Mouse (Mus musculus) heart, postnatal 10 days (tissue): ENCODE data around the gene Medag. TPM values are rescaled to one million over a fixed set of nuclear protein-coding genes. Genes with fewer than 3 reads are reported as not detected.
A peak's percentile ranks its signal among the peaks of the same experiment; 100 is the strongest.

Experiments used
- DNase-seq, 2 experiments: peaks; one replicate each; pipeline ENCODE4 v3.0.0; 2021
- intact Hi-C: fragments of 180-260 bp; cut with DNase I; formaldehyde crosslinking; loops from one replicate; pipeline ENCODE4 v1.15.1; 2025
- total RNA-seq, 2 experiments: library from RNA; stranded (reverse); gene quantifications; 2 replicates each; pipeline ENCODE4 v1.2.3; 2021

Gene Medag
- 10 to 100 TPM; 18.3 to 22.4 TPM for total RNA-seq

DNA sequence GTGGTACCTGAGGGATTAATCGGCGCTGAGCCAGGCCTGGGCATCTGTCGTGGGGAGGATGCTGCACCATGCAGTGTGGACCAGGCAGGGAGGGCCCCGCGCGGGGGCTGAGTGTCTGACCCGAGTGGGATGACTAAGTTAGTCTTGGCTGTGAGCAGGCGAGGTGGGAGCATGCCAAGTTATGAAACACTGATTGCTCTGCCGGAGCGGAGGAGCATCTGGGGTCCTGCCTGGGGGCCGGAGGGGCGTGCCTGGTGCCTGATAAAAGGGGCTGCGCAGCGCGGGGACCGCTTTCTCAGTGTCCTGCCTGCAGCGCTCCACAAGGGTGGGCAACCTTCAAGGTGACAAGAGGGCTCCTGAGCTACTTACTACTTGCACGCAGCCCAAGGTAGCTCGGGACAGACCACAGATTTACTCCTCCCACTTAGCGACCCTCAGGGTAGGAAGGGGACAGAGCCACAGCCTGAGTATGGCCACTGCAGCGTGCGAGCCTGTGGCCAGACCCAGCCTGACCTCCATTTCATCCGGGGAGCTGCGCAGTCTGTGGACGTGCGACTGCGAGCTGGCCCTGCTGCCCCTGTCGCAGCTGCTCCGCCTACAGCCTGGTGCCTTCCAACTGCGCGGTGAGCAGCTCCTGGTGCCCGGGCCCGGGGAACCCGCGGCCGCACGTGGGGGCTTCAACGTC lies at the start of gene Medag:
Medag (plus strand) TSS at position 241 of the 685 bp plus-strand sequence.
- intact Hi-C loops = no loop called here
- DNase-seq = peak; percentile 87 to 89

DNA sequence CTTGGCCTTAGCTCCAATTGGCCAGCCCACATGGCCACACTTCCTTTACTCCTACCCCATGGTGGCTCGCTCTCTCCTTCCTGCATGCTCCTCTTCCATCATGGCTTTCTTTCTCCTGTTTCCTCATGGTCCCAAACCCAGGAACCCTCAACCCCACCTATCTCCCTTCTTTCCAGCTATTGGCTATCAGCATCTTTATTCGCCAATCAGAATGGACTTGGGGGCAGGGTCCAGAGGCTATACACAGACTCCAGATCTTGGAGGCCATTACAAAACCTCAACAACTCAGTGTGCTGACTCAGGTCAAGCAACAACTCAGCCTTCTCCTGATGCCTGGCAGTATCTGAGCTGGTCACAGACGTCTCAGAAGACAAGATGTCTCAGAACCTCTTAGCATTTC lies 48.9 kb upstream of the Medag start:
- intact Hi-C loops = no loop called here
- DNase-seq = no peak

DNA sequence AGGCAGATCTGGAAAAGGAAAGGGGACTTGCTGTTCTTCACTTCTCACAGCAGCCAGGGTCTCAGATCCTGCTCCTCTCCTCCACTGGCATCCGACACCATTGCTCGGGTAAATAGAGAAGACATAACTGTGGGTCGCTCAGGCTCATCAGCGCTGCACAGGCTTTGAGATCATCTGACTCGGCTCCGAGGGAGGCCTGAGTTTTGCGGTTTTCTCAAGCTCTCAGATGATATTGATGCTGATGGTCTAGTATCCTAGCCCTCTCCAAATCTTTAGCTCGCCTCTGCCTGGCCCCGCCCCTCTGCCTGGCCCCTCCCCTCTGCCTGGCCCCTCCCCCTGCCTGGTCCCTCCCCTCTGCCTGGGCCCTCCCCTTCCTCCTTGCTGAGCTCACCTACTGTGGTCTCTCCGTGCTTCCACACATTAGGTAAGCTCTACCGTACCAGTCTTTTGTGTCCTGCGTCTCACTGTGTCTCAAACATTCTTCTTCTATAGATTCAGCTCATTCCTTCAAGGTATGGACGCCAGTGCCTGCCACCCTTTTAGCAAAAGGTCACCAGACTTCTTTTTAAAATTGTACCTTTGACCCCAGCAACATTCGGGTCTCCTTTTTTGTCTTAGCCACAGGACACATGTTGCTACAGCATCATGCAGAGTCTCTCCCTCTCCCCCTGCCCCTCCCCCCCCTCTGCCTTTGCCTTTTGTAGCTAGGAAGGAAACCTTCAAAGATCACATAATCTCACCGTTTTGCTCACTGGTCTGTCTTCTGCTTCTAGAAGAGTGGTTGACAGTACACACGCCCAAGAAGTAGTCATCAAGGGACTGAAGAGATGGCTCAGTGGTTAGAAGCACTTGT lies 47.4 kb upstream of the Medag start:
- no peak for DNase-seq
- intact Hi-C loops = no loop called here

DNA sequence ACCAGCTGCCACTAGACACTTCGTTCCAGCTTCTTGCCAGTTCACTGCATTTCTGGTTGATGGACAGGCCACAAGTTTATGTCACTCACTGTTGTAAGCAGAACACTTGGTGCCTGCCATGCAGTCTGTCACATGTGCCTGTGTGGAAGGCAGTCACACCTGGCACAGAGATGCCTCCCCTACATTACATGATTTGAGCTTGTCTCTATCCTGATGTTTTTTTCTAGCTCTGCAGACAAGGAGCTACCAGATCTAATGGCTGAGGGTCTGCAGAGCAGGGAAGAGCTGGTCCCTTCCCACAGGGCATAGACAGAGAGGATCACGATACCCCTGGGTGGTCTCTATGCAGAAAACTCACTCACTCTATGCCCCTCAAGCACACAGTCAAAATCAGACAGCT lies 44.5 kb upstream of the Medag start:
- no peak for DNase-seq
- intact Hi-C loops = no loop called here

DNA sequence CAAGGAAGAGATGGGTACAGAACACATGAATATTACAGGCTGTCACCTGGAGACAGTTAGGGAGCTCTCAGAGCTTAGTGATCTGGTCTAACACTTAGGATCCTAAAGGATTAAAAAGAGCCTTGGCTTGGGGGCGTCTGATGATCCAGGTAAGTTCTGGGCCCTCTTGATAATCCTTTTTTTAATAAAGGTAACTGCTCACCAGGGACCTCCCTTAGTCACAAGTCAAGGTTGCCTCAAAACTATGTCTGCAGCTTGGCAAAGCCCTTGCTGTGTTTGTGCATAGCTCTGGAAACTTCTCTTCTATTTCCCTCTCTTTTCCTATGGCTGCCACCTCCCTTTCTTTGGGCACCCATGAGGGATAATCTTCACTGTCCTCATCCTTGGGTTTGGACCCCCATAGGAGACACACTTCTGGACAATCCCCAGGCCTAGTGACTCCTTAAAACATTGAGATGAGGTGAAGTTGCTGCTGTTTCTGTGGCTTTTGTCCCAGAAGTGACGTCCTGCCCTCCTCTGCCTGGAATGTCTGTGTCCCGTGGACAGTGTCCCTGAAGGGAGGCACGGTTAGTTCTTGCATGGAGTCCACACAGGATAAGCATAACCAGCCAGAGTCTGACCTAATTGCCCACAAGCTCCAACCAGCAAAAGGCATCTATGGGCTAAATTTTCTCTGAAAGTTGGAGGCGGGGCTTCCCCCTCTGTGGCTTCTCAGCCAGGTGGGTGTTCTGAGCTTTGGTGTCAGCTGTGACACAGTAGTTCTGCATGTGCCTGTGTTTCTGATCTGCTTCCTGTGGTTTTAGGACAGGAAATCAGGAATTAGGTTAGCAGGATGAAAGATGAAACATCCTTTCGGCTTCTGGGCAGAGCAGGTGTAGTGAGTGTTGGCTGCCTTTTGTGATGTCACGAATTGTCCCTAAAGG lies 43.7 kb upstream of the Medag start:
- intact Hi-C loops = no loop called here
- DNase-seq = peak; percentile 62

DNA sequence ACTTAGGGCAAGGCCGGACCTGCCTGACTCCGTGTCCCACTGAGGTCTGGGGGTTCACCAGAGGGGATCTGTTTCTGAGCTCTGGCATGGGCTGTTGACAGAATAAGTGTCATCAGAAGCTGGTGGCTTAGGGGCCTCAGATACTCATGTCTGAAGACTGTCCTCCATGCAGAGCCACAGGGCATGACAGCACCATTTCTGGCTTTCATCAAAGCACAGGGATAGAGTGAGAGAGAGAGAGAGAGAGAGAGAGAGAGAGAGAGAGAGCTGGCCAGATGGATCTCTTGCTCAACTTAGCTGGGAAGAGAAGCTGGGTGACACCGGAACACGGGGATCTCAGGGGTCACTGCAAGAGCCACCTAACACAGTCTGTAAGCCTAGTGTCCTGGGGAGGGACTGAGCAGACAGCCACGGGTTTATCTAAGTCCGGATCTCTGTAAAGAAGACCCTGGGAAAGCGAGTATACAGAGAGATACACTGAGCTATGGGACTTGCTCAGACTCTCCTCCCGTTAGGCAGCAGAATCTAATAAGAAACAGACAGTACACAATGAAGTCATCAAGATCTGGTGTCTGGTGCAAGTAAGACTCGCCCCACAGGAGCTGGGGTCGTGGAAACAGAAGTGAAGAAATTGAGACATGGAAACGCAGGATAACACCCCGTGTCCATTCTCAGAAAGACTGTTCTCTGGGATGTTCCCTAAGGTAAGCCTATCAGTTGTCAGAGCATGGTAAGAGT lies 42.8 kb upstream of the Medag start:
- intact Hi-C loops = no loop called here
- no peak for DNase-seq

DNA sequence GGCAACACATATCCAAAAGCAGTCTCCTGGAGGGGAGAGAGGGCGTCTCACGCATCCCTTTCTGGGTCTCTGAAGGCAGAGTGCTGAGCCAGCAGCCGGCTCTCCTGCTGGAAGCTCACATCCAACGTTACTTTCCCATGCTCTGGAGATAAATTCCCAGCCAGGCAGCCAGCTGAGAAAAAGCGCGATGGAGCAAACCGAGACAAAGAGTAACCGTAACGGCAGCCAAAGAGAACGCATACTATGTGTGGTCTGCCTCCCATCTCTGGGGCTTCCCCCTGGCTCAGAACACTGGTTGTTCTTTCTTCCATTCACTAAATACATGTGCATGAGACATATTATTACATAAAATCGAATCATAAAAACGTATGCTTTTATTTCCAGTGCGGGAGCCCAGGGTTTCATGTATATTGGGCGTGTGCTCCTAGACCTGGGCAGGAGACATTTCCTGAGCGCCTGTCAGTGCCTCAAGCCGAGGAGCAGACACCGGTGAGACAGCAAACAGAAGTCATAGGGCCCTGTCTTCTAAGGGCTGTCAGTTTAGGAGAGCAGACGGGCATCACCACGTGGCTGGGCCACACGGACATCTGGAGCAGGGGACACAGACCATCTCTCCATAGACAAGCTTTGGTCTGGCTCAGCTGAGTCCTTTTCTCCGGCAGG lies 42.0 kb upstream of the Medag start:
- intact Hi-C loops = no loop called here
- DNase-seq = peak in 1 of 2 experiments; percentile 48

DNA sequence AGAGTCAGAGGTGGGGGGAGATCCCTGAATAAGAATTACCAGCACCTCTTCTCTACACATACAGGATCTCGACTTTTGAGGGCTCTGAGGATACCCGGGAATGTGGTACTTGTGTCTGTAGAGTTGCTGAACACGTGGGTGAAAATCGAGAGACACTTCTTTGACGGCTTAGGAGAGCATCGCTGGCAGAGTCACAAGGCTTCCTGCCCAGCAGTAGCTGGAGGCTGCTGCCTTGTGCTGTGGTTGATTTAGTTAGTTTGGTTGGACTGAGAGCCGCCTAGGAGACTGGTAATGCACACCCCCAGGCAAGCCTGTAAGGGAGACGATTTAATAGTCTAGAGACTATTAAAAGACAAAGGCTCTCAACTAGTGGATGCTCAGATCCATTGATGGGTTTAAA lies 39.5 kb upstream of the Medag start:
- intact Hi-C loops = no loop called here
- no peak for DNase-seq

DNA sequence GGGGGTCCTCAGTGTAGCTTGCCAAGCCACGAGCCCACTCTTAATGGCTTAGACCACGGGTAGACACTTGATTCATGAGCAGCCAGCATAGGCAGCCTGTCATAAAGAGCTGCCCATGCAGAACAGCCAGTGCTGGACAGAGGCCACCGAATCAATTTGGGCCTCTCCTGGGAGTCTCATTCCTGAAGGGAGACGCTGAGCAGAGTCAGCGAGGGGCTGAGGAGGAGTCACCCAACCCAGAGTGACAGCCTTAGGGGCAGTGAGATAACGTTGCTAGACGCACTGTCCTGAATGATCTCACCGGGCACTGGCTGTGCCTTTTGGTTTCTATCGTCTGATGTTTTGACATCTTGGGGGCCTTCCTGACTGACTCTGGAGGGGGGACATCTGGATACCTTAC lies 38.3 kb upstream of the Medag start:
- intact Hi-C loops = no loop called here
- peak; percentile 65 to 73 for DNase-seq

DNA sequence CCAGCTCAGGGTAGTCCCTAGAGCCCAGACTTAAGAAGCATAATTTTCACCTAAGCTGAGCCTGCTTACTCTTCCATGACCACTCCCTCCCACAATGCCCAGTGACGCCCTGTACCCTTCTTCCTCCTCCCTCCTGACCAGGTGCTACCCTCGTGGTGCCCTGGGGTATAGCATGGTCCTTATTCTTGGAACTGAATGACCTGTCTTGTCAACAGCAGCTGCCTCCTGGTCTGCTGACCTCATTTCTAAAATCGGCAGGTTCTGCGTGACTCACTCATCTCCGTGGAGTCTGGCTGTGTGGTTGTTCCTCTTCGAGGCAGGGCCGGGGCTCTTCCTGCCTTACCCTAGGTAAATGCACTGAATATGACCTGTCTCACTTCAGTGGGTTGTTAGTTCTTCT lies 37.5 kb upstream of the Medag start:
- DNase-seq = peak in 1 of 2 experiments; percentile 53
- intact Hi-C loops = no loop called here

DNA sequence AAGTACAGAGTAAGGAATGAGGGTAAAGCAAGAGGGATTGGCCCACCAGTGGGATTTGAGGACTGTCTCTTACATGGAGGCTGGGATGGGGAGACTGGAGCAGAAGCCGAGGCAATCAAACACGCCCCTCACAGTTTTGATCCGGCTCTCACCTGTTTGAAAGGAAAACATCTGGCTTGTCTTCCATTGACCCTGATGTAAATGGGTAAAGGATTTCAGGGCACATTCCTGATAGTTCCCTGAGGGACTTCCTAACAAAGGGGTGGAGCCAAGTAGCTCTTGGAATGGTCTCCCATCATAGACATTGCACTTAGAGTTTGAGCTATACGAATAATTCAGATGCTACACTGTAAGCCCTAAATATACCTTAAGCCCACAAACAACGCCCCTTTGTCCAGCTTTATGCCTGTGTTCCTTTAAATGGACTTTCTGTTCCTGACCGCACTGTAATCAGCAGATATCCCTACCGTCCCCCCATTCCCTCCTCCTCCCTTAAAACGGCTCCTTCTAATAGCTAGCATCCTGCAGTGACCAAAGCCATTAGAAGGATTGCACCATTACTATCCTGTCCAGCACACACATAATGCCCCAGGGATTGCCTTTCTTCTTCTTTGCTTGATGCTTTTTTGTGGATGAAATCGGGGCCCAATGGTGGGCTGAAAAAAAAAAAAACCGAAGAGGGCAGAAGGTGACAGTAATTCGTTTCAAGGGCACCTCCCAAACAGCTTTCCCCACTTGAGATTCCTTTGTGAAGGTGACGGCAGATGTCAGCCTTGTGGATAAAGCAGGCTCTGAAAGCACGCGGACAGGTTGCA lies 36.3 kb upstream of the Medag start:
- DNase-seq = no peak
- intact Hi-C loops = no loop called here

DNA sequence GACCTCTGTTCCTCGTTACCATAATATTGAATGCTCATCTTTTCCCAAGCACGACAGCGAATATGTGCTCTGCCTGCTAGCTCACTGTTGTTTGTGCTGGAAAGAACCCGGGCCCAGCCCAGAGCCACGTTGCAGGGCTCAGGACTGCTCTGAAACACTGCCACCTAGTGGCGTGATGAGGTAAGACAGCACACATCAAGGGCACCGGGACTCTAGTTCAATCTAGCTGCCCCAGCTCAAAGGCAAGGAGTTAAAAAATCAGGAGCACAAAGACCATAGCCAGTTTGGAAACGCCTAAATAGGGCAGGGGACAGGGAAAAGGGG lies 35.7 kb upstream of the Medag start:
- intact Hi-C loops = loop anchor here (2.0 kb wide), 1 partner anchor 149 kb away; no protein-coding TSS in a partner anchor
- peak; percentile 92 to 94 for DNase-seq

DNA sequence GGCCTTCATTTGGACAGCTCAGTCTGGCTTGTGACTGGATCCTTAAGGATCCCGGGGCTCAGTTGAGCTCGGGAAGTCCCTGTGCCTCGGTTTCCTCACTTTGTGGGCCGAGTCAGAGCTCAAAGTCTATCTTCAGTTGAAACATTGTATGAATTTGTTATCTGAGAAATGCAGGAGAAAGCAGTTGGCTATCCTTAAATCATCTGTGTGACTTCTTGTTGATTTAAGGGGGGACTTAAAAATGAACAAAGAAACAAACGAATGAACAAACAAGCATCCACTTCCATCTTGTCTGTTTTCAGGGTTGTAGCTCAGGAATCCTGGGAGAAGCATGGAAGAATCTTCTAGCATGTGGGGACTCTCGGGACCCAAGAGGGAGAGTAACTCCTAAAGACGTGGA lies 35.2 kb upstream of the Medag start:
- intact Hi-C loops = loop anchor here (2.0 kb wide), 1 partner anchor 148 kb away; no protein-coding TSS in a partner anchor
- DNase-seq = no peak

DNA sequence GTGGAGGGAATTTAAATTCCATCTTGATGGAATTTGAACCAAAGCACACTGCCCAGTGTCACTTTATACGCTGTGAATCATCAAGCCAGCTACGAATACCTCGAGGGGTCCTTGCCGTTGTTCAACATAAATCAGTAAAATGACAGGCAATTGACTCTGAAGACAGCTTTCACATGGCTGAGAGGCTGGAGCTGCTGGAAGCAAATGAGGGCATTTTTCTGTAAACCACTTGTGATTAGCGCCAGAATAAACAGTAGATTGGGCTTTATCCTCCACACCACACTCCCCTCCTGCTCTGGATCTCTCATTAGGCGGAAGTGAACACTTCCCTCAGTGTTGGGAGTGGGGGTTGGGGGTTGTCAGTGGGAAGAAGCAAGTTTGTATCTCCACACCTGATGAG lies 34.3 kb upstream of the Medag start:
- intact Hi-C loops = loop anchor here (2.0 kb wide), 1 partner anchor 148 kb away; no protein-coding TSS in a partner anchor
- no peak for DNase-seq

DNA sequence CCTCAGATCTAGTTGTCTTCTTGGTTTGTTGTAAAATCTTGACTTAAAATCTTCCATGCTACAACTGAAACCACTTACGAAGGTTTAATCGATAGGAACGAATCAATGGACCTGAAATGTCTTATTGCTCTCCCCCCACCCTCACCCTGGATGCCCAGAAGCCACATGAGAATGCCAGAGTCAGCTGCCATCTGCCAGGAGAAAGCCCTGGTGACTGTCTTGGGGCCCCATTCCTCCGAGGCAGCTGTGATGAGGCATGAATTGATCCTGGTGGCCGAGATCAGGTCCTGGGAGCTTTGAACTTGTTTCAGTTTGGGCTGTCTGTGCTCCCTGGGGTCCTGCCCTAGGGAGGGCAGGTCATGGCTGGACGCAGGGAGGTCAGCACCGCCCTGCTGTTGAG lies 33.0 kb upstream of the Medag start:
- intact Hi-C loops = no loop called here
- no peak for DNase-seq

DNA sequence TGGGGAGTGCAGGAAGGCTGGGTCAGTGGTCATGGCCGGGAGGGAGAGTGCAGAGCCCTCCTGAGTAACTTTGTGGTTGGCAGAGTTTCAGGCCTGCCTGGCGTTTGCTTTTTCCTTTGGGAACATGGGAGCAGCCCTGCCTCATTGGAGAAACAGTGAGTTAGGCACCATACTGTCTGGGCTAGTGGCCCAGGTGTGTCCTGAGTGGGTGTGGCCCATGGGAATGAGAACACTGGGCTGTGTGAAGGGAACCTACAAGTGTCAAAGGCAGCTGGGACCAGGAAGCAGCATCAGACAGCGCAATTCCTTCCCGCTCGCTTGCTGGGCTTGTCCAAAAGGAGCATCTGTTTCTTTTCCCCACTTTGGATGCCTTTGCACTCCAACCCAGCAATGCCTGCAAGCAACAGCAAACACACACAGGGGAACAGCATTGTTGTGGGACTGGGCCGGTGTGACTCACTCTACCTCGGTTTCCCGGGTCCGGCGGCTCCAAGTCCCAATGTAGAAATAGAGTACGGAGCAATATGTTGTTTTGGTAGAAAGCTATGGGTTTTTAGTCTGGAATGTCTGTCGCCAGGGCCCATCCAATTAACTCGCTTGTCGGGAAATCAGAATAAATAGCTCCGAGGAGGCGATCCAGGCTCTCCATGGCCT lies 32.3 kb upstream of the Medag start:
- peak; percentile 49 to 57 for DNase-seq
- intact Hi-C loops = no loop called here

DNA sequence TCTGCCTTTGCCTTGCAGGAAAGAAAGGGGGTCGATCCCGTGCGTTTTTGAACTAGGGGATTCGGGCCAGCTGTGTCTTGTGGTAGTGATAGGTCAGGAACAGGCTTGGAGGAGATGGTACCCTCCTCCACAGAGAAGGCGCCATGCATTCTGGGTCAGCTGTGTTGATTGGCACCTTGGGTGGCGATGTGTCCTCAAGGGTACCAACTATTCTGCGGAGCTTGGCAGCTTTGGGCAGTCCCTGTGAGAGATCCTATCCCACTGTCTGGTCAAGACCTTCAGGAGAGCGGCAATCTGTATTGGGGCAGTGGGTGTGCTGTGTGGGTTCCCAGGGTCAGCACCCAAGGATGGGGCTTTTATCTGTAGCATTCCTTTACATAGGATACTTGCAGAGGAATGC lies 31.7 kb upstream of the Medag start:
- no peak for DNase-seq
- intact Hi-C loops = no loop called here

DNA sequence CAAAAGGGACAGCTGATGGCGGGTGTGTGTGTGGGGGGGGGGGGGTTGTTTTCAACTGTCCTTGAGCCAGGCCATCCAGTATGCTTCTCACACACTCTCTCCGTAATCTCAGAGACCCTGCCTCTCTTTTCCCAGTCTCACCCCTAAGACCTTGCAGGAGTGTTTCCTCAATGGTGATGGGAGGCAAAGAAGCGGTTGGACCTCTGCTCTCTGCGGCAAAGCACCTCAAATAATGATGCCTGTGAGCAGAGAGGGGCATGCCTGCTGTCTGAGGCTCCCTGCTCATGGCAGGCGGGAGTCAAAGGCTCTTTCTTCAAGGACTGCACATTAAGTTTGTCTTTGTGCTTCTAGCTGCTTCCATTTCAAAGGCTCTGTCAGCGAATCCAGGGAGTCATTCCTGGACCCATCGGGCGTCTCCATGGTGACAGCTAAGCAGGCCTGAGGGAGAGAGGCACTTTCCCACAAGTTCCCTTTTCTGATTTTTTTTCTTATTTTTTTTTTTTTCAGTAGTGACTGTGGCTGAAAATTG lies 31.1 kb upstream of the Medag start:
- intact Hi-C loops = no loop called here
- DNase-seq = no peak
